Mouse (Mus musculus) cortical plate, adult 2 months (tissue): ENCODE measurements around the gene Trim26. TPM values are rescaled to one million over a fixed set of nuclear protein-coding genes. Genes with fewer than 3 reads are reported as not detected.
"Not testable (repeated sequence)": the region's sequence is repeated elsewhere in the genome, so short reads cannot be mapped to it uniquely, and the experiment has no call there.

Experiments
- H3K27ac ChIP-seq: fragments of 200-500 bp; 2 replicates; pipeline ENCODE4 v1.5.1; 2012; ENCODE audit warnings: low read length, control low read depth, inconsistent platforms; ENCODE audit not compliant: insufficient read depth
- H3K4me1 ChIP-seq: fragments of 200-500 bp; 2 replicates; pipeline ENCODE4 v1.6.1; 2011; ENCODE audit warnings: low read length; ENCODE audit not compliant: control insufficient read depth, insufficient read depth
- H3K4me3 ChIP-seq: fragments of 200-500 bp; 2 replicates; pipeline ENCODE4 v1.5.1; 2011; ENCODE audit warnings: mild to moderate bottlenecking, low read length, control low read depth; ENCODE audit not compliant: insufficient read depth
- CTCF ChIP-seq: fragments of 200-500 bp; IDR thresholded peaks from 2 replicates; pipeline ENCODE4 v1.5.1; 2011; ENCODE audit warnings: mild to moderate bottlenecking, control low read depth, low read length; ENCODE audit not compliant: insufficient read depth; ENCODE audit errors: extremely low read depth
- POLR2A ChIP-seq: fragments of 200-500 bp; IDR thresholded peaks from 2 replicates; pipeline ENCODE4 v1.6.1; 2011; ENCODE audit warnings: mild to moderate bottlenecking, low read length, control low read depth; ENCODE audit not compliant: insufficient read depth; ENCODE audit errors: extremely low read depth
- polyA plus RNA-seq: library from polyadenylated mRNA; depleted of rRNA; stranded (reverse); fragments of >200 nt; gene quantifications from 2 replicates; pipeline ENCODE4 v1.2.3, GENCODE M21; 2012

The Trim26 gene
- polyA plus RNA-seq, 1 experiment = 18.6 TPM

- TF ChIP-seq CTCF (no peak), POLR2A (no peak)
- H3K4me3 ChIP-seq = no peak within 1 kb of the TSS
- no peaks in the 10 kb centered on the region for H3K4me1 ChIP-seq
- H3K27ac ChIP-seq = no peak within 1 kb of the TSS
These were observed 32.5 kb downstream of the Trim26 start, which contains the start of gene Trim10 for GRCm38 (mm10) chr17:36869284-36869954. TSS of gene Trim10 (plus strand) at chr17:36869574.

- Histone ChIP-seq H3K27ac (no peak overlapping the region), H3K4me1 (no peaks in the 10 kb centered on the region), H3K4me3 (no peak overlapping the region)
- TF ChIP-seq POLR2A (no peak), CTCF (no peak)
These were observed 33.2 kb downstream of the Trim26 start for GRCm38 (mm10) chr17:36869955-36870810.

GRCm38 (mm10) chr17:36874636-36875035, 37.7 kb downstream of the Trim26 start:
- TF ChIP-seq POLR2A (no peak), CTCF (no peak)
- H3K4me1 ChIP-seq = no peaks in the 10 kb centered on the region
- no peak overlapping the region for H3K27ac ChIP-seq
- no peak overlapping the region for H3K4me3 ChIP-seq

DNA sequence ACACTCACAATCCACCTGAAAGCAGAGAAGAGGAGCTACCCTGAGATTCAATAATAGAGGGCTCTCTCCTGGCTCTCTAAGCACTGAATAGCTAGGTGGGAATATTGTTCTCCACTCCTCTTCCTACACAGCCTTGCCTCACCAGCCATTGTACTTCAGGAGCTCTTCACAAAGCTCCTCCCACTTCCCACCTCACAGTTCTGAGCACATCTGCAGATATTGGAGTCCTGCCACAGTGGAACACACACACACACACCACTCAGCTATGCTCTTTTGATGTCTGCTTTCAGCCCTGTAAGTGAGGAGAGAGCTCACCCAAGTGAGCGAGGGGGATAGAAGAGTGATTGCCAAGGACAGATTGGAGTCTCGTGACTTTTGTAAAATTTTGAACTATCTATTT, 46.4 kb downstream of the Trim26 start:
- Histone ChIP-seq H3K27ac (no peak overlapping the region), H3K4me3 (no peak overlapping the region), H3K4me1 (no peaks in the 10 kb centered on the region)
- TF ChIP-seq CTCF = no peak
- TF ChIP-seq POLR2A = no peak

GRCm38 (mm10) chr17:36885132-36885790, 48.3 kb downstream of the Trim26 start:
- H3K4me1 ChIP-seq = no peaks in the 10 kb centered on the region
- no peak overlapping the region for H3K27ac ChIP-seq
- TF ChIP-seq CTCF (no peak), POLR2A (no peak)
- no peak overlapping the region for H3K4me3 ChIP-seq

DNA sequence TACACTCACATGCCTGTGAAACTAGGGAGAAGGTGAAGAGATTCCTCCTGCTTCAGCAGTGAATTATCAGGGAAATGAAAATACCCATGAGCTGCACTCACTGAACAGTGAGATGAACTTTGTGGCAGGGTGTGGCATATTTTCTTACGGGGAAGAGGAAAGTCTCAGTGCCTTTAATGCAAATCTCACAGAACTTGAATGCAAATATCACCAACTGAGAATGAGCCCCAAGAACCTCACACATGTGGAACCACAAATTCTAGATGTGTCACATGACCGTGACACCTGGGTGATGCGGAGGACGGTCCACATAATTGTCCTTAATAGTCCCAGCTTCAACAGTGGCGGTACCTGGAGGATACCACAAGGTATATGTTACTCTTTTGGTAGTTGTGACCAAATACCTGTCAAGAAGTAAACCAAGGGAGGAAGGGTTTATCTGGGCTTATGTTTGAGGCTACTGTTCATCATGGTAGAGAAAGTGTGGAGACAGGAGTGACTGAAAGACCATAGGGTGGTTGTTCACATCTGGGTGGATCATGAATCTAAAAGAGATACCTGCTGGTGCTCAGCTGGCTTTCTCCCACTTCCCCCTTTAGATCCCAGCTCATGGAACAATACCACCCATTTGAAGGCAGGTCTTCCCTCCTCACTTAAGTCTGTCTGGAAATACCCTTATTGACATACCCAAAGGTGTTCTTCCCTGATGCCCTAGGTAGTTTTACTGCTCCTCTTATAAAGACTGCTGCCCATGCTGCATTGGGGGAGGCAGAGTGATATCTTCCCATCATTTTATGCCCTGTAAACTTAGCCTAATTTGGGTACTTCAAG, 53.4 kb downstream of the Trim26 start, which contains the start of gene Trim40:
TSS of gene Trim40 (minus strand) at position 51 of the 831 bp plus-strand sequence.
- H3K27ac ChIP-seq = no peak within 1 kb of the TSS
- TF ChIP-seq POLR2A = no peak
- TF ChIP-seq CTCF = no peak
- H3K4me1 ChIP-seq = no peaks in the 10 kb centered on the region
- no peak within 1 kb of the TSS for H3K4me3 ChIP-seq

DNA sequence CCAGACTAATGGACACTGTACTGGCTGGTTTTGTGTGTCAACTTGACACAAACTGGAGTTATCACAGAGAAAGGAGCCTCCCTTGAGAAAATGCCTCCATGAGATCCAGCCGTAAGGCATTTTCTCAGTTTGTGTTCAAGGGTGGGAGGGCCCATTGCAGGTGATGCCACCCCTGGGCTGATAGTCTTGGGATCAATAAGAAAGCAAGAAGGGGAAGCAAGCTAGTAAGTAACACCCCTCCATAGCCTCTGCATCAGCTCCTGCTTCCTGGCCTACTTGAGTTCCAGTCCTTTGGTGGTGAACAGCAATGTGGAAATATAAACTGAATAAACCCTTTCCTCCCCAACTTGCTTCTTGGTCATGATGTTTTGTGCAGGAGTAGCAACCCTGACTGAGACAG, 54.6 kb downstream of the Trim26 start:
- not testable (repeated sequence) for H3K4me1 ChIP-seq, H3K27ac ChIP-seq, H3K4me3 ChIP-seq

DNA sequence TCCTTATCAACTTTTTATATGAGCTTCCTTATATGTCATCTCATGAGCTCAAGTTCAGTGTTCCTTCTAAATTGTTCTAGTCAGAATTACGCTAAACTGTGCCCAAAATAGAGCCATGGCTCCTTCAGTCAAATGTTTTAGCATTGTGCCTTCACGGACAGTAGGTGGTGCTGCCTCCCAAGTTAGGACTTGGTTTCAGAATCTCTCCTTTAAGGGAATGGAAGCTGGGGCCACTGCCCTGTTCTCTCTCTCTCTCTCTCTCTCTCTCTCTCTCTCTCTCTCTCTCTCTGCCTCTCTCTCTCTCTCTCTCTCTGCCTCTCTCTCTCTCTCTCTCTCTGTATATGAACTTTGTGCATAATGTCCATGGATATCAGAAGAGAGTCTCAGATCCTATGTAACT, 55.4 kb downstream of the Trim26 start:
- TF ChIP-seq CTCF (peak; percentile 78), POLR2A (no peak)
- Histone ChIP-seq H3K4me3 (no peak overlapping the region), H3K27ac (no peak overlapping the region), H3K4me1 (no peaks in the 10 kb centered on the region)

GRCm38 (mm10) chr17:36893387-36893786, 56.5 kb downstream of the Trim26 start:
- H3K27ac ChIP-seq = no peak overlapping the region
- H3K4me1 ChIP-seq = no peaks in the 10 kb centered on the region
- no peak overlapping the region for H3K4me3 ChIP-seq
- TF ChIP-seq POLR2A (no peak), CTCF (no peak)
